Mouse (Mus musculus) cerebellum, postnatal 36 days (tissue): Measurements from ENCODE around the gene Cnnm3.

ENCODE experiments used
- DNase-seq, 2 experiments: peaks; one replicate each; pipeline ENCODE4 v3.0.0; 2021 to 2022; ENCODE audit warnings: mixed read lengths in 2 of 2

The Cnnm3 gene

DNA sequence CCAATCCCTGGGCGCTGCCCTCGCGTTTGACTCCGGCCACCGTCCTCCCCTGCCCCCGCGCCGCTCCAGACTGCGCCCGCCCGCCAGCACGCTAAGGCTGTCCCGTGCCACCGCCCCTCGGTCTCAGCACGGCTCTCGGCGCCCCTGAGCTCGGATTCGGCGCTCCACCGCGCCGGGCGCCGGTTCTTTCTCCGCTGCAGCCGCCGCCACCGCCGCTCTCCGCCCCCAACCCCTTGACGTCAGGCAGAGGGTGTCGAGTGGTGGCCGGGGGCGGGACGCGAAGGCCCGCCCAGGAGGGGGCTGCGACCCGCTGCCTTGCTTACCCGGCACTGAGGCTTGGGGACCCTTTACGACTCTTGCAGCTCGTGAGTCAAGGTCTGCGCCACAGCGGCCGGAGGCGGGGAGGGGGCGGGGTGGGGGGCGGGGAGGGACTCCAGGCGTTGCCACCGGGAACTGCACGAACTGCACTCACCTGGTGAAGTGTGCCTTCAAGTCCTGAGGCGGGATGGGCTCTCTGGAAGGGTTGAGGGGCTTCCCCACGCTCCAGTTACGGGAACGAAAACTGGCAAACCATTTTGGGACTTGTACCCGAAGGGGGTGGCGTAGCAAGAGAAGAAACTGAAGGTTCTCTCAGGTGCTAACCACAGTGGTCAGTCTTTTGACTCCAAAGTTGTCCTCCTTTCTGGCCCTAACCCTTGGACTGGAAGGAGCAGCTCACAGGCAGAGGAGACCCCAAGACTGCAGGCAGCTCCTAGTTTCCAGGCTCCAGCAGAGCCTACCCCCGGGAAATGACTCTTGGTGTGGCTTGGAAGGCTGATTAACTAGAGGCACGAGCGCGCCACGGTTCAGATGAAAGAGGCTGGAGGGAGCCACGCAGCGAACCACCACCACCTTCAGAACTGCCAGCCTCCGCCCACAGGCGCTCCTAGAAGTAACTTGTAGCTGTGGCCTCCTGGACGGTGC, 46.6 kb downstream of the Cnnm3 start, which contains the start of gene Sema4c:
Gene Sema4c (minus strand): TSS at position 319 of the 963 bp plus-strand sequence.
- DNase-seq: peak; percentile 65 to 69

DNA sequence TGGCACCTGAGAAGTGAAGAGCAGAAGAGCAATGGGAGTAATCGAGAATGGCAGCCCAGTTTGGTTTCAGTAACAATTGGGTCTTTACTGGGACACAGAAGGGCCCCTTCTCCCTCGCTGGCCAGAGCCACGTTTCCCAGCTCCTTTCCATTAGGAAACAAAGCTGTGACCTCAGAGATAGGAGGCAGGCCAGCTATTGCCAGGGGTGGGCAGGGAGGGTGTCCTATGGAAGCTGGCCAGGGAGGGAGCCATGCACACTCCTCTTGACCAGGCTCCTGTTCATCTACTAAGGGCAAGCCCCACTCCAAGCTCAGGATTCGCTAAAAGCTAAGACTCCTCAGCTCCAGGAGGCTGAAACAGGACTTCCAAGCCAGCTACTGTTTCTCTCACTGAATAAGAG, 47.6 kb downstream of the Cnnm3 start:
- no peak for DNase-seq

DNA sequence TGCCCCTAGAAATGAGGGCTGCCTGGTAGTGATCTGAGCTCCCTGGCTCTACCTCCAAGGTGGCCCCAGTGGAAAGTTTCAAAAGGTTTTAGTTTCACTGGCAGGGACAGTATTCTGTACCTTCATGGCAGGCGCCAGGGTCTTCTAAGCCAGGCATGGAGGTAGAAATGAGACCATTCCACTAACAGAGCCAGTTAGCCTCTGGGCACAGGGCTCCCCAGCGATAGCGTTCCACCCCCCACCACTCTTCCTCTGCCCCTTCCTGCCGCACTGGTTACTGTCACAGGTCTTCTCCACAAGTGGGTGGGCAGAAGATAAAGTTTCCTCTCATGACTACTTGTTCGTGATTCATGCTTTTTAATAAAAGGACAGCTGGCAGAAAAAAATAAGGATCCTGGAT, 48.2 kb downstream of the Cnnm3 start:
- DNase-seq: no peak

DNA sequence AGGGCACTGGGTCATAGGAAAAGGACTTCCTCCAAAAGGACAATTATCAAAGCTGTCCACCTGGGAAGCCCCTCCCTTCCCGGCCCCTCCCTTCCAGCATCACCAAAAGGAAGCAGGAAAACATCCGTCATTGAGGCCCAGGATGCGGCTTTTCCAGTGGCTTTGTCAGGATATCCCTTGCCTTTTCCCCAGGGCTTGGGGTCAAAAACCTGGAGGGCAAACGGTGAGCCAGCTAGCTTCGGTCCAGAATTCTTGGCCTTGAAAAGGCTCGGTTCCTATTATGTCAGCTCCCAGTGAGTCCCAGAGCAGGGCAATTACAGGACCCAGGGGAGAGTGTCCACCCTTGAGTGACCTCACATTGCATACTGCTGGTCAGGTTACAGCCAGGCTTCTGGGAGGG, 49.2 kb downstream of the Cnnm3 start:
- DNase-seq: no peak

DNA sequence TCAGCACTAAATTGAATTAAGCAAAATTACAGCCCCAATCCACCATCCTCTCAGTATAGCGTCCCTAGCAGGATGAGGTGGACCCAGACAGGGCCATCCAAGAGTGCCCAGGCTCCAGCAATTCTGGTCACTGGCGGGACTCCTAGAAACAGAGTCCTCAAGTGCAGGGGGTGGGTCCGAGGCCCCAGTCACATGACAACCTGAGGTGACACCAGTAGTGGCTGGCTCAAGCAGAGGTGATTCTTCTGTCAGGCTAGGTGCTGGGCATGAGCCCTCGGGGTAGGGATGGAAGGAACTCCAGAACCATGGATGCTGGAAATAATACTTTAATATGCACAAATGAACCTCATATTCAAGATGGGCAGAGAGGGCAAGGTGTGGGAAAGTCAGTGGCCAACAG, 50.7 kb downstream of the Cnnm3 start:
- DNase-seq: no peak

DNA sequence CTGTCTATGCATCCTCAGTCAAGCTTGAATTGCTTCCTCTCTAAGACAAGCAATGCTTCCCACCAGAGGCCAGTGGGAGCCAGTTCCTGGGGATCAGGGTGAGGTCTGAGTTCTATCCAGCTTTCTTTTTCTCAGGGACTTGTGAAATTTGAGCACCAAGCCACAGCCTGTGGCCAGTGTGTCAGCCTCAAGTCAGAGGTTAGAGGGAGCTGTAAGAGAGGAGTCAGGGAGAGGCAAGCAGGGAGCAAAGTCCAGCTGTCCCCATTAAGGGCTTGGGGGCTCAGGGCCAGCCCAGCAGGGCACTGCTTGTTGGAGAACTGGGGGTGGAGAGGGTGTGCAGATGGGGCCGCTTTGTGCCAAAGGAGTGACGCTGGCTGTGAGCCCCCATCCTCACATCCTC, 51.5 kb downstream of the Cnnm3 start:
- DNase-seq: no peak

DNA sequence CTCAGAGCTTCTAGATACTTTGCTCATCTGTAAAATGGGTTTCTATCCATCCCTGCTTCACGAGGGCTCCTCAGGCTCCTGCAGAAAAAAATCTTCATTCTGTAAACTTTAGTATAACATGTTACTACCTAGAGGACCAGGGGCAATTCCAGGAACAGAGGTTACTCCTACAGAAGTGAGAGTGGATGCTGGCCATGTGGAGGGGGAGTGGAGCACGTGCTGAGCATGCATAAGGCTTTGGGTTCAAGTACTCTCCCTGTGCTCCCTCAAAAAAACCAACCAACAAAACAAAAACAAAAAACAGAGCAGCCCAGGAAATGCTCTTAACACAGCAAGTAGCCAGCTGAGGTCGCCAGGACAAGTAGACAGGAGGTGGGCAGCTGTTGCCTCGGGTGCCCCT, 52.0 kb downstream of the Cnnm3 start:
- no peak for DNase-seq

DNA sequence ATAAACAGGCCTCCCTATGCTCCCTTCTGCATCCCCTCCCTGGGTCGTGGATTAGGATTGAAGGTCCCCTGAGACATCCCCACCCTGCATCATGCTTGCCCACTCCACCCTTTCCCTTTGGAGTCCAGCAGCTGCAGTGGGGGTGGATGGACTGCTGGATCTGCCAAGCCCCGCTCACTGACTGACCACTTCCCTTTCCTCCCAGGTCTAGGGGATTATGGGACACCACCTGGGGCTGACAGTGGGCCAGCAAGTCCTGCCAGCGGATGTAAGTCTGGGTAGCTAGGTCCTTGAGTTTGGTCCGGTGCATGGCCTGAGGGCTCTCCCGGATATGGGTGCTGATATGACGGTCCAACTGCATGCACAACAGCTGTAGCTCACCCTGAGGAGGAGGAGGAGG, 52.4 kb downstream of the Cnnm3 start:
- DNase-seq: no peak

DNA sequence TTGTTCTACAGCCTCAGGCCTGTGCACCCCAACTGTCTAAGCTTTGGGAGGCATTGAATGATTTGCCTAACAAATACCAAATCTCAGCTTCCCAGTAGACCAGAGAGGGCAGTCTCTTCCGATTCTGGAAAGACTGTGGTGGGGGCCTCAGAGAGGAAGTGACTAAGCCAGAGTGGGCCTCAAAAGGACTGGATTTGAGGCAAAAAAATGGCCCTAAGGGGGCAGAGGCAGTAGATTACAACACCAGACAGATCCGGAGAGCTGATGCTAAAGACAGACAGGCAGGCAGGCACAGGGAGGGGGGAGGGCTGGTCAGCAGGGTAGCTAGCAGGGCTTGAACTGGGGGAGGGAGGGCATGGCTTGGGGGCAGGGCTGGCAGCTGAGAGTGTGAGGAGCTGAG, 54.8 kb downstream of the Cnnm3 start:
- DNase-seq: no peak

DNA sequence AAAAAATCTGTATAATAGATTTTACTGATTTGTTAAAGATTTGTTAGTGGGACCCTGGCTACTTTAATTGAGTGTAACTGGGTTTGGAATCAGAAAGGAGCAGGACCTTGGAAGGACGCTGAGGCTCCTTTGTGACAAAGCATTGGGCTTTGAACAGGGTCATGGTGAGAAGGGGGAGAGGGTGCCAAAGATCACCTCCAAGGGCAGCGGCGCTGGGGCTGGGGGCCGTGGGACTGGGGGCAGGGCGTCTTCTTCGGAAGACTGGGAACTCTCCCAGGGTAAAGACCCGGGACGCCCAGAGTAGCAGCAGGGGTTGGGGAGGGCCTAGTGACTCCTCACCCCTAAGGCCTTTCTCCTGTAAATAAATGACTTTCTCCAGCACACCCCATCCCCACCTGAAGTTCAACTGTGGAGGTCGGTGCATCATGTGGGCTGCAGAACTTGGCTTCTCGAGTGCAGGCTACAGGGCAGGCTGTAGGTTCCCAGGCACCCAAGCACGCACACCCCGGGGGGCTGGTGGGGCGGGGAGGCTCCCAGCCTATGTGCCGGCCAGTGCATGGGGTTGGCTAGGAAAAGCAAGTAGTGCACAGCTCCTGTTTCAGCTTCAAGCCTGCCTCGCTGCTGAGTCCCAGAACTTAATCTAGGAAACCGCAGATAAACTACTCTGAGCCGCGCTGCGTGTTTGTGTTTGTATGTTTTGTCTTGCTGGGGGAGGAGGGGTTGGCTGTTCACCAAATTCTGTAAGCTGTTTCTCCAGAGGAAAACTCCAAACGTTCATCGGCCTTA, 56.3 kb downstream of the Cnnm3 start:
- DNase-seq: no peak

DNA sequence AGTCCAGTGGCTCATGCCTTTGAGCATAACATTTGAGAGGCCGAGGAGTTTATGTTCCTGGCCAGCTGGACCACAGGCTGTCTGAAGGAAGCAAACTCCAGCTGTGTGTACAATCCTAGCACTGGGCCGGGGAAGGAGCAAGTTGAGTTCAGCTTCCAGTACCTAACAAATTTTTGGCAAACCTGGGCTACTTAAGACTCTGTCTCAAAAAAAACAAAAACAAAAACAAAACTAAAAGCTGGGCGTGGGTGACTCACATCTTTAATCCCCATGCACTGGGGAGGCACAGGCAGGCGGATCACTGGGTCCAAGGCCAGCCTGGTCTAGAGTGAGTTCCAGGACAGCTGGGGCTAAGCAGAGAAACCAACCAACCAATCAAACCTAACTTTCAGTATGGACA, 57.1 kb downstream of the Cnnm3 start:
- DNase-seq: no peak

DNA sequence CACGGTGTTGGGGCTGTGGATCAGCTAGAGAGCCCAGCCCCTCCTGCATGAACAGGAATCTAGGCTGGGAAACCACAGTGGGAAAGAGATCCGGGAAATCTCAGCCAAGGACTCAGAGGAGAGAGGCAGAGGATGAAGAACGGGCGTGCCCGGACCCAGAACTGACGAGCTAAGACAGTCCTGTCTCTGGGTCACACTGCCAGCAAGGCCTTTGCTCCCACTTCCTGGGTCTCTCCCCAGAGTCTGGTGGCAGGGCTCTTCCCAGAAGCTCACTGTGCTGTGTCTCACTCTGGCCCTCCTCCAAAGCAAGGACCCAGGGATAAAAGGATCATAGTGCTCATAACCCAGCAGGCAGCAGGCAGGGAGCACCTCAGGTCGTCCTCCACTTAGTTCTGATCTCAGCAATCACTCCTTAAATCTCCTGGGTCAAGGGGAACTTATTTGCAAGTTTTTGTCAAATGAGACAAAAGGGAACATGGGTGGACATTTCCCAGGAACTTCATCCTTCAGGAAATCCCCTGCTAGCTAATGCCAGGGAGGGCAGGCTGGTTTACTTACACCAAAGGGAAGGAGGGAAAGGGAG, 58.1 kb downstream of the Cnnm3 start:
- no peak for DNase-seq

DNA sequence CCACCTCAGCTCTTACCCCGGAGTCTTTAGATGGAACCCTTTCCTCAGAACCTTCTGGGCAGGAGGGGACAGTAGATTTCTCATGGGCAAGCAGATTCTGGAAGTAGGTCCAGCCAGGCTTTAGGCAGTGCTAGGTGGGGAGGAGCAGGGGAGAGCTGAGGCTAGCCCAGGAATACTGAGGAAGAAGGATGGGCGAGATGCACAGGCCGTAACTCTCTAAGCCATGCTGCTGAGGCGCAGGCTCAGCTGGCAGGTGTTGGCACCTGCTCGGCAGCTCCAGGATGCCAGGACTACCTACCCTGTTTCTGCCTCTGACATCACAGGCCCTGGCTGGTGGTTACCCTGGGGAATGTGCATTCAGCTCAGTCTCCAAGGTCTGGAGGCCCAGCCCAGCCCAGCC, 58.7 kb downstream of the Cnnm3 start:
- no peak for DNase-seq

DNA sequence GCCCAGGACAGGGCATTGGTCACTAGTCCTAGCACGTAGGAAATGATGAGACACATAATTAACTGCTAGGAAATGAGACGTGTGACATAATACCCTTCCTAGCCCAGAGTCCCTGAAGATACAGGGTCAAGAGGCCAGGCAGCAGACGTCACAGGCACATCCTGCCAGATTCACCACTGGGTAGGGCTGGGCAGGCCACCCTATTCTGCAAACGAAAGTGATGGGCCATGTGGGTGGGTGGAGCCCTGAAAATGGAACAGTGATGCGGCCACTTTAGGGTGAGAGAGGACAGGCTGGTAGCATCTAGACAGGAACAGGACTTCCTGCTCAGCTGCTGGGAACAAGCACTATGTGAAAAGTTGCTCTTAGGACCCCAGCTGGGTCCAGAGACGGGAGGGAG, 60.0 kb downstream of the Cnnm3 start:
- no peak for DNase-seq

DNA sequence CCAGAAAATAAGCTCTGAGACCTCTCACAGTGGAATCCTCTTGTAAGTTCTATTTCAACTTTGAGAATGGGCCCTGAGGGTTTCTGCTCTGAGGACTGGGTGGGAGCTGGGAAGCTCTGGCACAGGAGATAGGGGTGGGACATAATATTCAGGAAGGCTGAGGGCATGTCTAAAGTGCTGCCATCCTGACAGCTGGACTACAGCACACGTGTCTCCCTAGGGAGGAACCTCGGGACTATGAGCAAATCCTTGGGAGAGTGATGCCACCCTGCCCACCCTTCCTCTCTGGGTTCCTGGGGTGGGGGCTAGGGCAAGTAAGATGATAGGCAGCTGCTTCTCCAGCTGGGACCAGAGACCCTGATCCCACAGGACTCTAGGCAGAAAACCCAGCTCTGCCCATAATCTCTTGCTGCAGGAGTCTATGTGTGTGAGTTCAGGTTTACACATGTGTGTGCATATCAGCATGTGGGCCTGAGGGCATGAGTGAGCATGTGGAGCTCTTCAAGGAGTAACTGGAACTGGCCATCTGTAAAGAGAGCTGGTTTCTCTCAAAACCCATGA, 60.6 kb downstream of the Cnnm3 start:
- no peak for DNase-seq

DNA sequence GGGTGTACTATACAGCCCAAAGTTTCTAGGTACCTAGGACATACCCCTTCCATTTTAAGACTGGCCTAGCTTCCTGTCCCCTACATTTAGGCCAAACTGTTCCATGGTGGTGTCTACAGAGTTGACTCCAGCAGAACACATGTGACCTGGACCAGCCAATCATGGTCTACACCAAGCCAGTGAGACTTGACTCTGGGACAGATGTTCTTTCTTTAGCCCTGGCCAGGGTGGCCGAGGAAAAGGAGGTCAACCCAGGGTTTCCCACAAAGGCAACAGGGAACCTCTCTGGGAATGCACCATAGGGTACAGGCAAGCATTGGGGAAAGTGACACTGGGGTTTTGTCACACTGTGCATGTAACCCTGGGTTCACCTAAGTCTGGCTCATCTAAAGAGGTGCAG, 61.0 kb downstream of the Cnnm3 start:
- DNase-seq: no peak

DNA sequence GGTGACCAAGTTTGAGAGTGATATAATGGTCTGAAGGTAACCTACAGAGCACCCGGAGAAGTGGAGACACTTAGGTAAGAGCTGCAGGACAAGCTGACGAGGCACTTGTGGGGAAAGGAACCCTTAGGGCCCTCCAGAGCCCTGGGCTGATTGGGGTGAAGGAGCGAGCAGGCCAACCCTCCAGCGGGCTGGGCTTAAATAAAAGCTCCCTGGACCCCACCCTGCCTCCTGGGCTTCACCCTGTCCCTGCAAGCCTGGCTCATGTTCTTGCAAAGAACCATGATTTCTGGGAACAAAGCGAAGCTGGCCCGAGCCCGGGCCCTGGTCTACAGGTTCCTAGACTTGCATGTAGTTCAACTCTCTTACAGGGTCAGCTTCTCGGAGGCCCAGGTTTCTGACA, 61.9 kb downstream of the Cnnm3 start:
- DNase-seq: no peak

DNA sequence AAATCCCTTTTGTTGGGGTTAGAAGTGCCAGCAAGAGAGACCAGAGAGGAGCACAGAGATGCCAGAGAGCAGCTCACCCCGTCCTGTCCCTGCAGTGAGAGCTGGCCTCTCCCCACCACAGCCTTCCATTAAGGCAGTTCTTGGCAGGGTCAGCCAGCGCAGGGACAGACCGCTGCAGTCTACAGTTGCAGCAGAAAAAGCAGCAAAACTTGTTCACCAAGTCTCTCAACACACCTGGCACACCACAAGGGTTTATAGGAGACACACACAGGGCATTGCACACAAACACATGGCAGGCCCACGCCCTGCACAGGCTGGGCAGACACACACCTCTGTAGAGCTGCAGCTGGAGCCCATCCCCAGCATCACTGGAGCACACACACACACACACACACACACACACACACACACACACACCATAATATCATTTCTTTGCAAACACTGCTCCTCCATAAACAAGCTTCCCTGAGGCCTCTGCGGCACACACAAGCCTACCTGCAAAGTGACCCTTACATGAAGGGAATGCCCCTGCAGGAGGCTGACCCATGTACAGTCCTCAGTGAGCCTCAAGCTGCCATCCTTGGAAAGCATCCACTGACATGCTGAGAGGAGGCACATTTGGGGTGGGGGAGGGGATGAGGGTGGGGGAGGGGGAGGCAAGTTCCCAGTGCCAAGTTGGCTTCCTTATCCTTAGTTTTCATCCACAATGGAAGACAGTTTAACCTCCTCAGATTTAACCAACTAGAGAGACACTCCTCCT, 62.7 kb downstream of the Cnnm3 start:
- DNase-seq: no peak

DNA sequence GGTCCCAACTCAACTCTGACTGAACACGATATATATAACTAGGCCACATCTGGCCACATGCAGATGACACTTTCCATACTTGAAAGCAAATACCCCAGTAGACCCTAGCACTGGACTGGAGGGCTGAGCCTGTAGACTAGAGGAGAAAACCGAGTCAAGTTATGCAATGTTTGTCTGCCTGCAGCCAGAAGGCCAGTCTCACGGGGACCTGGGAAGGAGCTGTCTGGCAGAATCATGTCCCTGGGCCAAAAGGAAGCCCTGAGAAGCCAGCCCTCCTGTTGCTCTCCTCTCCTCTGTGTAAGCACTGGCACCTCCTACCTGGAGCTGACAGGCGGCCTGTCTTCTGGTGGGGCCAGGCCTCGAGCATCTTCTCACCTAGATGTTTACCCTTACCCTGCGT, 63.7 kb downstream of the Cnnm3 start:
- no peak for DNase-seq

DNA sequence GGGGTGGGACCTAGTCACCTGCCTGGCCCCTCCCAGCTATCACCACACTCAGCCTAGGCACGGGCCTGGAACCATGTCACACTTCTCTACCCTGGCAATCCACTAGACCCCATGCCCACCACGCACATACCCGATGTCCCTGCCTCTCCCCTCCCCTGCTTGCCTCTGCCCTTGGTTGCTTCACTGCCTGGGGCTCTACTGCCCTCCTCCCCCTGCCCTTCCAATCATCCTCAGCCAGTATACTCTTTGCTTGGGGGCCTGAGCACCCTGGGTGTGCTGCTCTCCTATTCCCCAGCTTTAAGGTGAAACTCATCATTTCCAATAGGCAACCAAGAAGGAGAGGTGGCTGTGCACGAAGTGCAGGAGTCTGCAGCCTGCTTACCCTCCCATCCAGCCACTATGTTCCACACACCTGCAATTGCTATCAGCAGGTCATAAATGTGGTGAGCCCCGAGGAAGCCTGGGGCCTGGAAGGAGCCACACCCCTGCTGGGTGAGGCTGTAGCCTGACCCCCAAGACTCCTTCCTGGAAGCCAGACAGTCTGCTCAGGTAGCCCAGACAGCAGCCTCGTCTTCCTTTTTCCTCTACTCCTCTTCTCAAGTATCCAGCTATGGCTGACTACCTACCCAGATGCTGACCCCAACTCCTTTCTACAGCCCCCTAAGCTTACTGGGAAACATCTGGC, 65.5 kb downstream of the Cnnm3 start:
- DNase-seq: no peak
